Mouse (Mus musculus) adrenal gland, adult 2 months (tissue): Measurements from ENCODE around the gene H6pd. TPM values are rescaled to one million over a fixed set of nuclear protein-coding genes. Genes with fewer than 3 reads are reported as not detected.

Experiments
- DNase-seq: peaks from one replicate; pipeline ENCODE4 v3.0.0; 2021
- polyA plus RNA-seq: library from polyadenylated mRNA; depleted of rRNA; stranded (reverse); fragments of >200 nt; gene quantifications from 2 replicates; pipeline ENCODE4 v1.2.3, GENCODE M21; 2012
- total RNA-seq, 2 experiments: library from RNA; stranded (reverse); gene quantifications; 2 replicates each; pipeline ENCODE4 v1.2.3; 2021

The H6pd gene
- total and polyA plus RNA-seq, 3 experiments: 120 to 197 (median 154) TPM

DNA sequence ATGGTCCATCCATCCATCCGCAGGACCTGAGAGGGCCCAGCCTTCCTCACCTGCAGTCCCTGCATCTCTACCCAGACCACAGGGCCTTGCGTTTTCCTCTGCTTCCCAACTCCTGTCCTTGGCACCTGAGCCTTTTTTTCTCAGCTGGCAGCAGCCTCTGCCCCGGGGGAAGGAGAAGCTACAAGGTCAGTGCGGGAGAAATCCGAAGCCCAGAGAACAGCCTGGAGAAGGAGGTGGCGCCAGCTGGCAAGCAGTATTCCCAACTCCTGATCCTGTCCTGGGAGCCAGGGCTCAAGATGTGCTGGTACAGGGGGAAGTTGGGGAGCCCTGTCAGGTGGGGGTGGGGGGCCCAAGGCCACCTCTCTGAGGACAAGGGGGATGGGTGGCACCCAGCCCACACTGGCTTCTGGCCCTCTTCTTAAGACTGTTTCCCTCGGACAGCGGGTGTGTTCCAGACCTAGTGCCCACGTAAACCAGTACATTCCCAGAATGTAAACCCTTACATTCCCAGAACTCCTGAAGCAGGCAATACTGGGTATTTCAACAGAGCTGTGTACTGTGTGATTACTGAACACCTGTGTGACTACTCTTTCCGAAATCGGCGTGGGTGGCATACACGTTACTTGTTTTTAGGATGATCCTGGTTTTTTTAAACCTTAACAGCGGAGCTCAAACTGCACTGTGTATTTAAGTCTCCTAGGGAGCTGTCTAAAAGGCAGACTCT, 9.9 kb downstream of the H6pd start:
- peak; percentile 83 for DNase-seq

DNA sequence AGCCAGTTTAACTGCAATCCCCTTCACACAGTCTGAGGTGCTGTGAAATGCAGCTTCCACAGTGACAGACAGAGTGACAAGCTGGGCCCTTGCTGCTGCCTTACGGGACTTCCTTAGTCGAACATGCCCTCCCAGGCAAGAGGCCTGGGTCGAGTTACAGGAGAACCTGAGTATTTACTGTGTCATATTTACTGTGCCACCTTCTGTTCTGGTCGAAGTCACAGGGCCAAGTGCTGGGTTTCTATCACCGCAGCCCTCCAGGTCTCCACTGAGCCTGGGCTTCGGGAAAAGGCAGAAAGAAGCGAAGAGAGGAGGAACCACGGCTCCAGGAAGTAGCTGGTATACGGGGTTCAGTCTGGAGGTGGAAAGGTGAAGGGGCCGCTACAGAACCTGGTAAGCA, 10.8 kb downstream of the H6pd start:
- no peak for DNase-seq

DNA sequence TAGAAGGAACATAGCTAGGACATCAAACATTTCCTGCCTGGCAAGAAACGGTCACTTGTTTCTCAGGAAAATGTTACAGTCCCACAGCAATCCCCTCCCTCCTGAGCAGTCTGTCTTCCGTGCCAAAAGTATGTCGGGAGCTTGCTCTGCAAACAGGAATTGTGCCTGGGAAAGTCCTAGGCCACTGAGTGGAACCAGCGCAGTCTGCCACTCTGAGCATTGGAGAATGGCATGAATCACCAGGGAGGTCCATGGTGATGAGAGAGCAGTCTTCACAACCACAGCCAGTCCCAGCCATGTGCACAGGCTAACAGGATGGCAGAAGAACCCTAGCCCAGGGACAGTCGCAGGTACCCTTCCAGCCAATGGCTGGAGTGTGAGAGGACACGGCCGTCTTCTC, 12.4 kb downstream of the H6pd start:
- peak; percentile 68 for DNase-seq

DNA sequence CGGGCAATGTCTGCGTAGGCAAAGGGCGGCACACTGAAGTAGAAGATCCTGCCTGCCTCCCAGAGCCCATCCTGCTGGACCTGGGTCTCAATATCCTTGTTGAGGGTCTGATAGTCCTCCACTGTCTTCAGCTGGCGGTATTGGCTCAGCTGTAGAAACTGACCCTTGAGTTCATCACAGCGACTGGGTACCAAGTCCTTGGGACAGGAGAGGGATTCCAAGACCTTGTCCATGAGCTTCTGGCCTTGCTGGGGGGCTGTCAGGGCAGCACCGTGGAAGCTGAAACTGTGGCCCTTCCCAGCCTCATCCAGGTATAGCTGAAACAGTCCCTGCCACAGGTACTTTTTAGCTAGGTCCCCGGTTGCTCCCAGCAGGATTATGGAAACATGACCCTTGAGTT, 12.9 kb downstream of the H6pd start:
- no peak for DNase-seq

DNA sequence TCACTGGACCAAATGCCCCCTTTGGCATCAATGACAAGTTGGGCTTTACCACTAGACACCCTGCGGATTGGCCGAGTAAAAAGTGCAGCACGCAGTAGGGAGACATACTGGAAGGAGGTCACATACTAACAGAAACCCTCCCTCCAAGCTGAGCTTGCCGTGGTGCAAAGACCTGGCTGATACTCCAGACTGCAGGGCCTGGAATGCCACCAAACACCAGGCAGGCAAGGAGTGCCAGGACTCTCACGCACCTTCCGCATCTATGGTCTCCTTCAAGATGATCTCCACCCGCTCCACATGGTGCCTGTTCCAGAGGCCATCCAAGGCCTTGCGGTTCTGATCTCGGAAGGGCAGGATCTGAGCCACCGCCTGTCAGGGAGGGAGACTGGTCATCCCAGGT, 14.6 kb downstream of the H6pd start:
- no peak for DNase-seq

DNA sequence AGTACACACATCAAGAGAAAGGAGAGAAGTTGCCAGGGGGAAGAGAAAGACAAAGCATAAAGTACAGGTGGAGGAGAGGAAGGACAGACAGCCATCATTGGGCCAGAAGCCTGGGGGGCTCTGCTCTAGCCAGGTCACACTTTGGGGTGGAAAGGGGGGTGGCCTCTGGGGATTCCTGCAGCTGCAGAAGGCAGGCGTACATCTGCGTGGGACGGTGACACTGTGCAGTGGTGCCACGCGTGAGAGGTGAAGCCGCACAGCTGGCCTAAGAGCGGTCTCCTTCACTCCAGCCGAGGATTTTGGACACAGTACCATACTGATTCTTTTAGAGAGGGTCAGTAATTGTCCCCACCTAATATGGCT, 16.2 kb downstream of the H6pd start:
- no peak for DNase-seq

DNA sequence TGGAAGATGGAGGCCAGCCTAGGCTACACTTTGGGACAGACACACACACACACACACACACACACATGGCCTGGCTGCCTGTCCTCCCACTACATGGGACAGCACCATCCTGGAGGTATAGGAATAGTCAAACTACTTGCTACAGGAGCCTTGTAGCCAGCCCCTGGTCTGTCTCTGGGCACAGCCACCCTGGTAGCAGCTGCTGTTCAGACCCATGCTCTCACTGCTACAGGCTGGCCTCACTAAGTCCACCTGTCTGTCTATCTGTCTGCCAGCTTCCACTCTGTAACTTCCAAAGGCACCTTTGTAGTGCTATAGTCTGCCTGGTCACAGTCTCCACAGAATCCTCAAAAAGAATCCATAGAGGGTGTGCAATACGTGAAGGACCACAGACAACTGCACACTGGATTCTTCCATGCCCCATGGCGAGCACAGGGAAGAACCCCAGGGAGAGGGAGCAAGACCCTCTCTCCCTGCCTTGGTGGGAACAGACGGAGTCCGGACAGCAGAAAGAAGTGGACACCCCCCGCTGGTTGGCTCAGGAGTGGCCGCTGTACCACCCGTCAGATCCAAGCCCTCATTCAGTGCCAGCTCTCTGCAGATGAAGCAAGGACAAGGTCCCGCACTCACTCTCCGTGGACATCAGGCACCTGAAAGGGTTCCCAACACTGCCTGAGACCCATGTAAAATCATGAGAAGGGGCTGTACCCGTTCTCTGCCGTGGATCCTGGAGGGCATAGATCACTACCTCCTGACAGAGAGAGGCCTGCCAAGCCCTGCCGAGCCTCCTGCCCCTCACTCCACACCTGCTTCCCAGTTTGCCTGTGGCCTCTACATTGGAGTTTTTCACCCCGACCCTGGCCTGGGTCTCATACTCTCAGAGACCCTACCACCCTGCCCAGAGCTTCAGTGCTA, 16.8 kb downstream of the H6pd start:
- peak; percentile 31 for DNase-seq

DNA sequence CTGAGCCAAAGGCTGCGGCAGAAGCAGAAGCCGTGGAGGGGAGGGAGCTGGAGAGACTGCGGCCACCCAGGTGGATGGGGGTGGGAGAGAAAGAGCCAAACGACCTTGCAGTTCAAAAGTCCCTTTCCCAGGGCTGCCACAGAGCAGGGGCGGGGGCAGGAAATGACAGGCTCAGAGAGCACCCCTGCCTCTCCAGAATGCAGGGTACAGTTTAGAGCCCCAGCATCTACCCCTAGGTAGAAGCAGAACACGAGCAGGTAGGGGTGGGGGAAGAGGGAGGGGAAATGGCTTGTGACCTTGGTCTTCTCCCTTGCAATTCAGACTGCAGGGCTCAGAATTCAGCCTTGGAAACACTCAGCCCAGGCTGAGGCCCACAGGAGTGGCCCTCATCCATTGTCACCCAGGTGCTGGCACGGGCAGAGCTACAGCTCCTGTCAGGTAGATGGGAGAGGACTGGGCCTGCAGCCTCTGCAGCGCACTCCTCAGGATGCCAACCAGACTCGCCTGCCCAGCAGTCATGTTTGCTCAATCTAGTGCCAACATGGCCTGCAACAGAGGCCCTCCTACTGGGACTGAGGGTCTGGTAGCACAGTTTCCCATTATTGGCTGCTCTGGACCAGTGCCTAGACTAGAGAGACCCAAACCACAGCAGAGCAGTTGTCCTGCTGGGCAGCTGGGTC, 17.7 kb downstream of the H6pd start:
- no peak for DNase-seq

DNA sequence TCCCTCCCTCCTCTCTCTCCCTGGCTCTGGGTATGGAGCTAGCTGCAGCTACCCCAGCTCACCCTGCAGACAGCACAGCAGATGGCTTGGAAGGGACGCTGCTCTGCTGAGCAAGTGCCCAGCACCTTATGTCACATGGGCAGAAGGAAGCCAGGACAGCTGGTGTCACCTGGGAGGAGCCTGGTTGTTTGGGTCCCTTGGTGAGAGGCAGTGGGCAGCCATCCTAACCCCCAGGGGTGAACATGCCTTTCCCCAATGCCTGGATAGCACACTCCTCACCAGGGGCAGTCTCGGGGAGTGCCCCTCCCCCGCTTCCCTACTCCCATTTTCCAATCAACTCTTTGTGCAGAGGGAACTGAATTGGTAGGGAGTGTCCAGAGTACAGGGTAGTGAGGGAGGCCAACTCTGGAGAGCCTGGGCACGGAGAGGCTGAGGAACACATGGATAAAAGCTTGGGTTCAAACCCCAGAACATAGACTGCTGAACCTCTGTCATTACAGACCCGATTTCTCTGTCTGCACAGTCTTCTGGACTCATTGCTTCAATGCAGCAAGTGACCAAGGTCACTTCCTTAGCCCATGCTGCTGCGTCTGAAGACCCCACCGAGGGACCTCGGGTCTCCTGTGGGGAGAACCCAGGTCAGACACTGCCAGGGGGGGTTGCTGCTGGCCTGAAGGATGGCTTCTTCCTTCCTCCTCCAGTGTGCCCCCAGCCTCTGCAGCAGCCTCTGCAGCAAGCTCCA, 18.4 kb downstream of the H6pd start:
- DNase-seq: peak; percentile 61

DNA sequence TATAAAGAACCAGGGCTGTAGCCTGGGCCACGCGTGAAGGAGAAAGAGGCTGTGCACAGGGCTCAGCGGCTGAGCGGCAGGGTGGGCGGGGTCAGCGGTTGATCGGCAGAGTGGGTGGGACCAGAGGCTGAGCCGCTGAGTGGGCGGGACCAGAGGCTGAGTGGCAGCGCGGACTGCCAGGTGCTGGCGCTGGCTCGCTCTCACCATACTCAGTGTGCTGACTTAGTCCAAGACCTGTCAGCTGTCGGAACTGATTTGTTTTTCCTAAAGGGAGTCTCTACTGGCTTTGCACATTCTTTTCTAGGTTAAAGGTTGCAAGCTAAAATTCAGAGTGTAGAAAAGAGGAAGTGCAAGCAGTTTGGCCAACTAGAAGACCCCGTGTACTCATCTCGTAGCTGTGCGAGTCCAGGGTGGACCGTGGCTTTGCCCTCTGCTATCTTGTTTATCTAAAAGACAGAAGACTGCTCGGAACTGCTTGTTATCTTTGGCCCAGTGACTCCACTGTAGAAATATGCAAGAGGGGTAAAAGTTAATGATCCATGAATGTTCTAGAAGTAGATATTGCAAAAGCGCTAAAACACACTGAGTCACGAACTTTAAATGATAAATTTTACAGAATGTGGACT, 19.8 kb downstream of the H6pd start:
- peak; percentile 95 for DNase-seq

DNA sequence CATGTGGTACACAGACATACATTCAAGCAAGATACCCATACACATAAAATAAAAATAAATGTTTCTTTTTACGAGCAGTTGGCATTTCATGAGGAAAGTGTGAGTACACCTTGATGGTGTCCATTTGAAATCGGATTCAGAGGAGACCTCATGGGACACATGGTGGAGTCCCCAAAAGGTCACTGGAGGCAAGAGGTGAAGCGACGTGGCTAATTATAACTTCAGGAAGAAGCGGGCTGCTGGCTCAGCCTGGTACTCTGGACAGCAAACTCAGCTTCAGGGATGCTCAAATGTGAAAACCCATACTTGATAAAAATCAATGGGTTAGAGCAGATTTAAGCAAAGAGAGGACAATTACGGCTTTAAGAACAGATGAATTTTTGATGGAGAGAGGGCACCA, 20.5 kb downstream of the H6pd start:
- DNase-seq: no peak

DNA sequence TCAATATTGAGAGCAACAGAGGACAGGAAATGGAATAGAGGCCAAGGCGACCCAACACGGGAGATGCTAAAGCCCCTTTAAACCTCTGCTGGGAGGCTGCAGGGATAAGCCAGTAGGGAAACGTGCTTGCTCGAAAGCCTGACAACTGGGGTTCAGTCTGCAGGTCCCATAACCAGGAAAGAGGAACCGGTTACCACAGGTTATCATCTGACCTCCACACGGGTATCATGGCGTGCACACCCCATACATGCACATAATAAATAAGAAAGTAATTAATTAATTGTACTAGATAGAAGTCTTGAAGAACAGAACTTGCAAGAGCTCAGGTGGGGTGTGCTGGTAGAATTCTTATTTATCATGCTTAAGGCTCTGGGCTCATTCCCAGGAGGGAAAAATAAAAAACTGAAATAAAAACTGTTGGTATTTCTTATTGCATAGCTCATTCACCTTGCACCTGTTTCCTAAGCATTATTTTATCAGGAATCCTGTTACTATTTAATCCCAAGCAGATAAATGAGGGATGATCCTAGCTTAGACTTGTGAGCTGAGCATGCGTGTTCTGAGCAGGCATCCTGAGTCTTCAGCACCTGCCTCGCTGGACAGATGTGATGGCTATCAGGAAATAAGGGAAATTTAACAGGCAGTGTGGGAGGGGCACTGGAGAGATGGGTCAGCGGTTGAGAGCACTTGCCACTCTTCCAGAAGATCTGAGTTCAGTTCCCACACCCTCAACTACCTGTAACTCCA, 22.0 kb downstream of the H6pd start:
- no peak for DNase-seq

DNA sequence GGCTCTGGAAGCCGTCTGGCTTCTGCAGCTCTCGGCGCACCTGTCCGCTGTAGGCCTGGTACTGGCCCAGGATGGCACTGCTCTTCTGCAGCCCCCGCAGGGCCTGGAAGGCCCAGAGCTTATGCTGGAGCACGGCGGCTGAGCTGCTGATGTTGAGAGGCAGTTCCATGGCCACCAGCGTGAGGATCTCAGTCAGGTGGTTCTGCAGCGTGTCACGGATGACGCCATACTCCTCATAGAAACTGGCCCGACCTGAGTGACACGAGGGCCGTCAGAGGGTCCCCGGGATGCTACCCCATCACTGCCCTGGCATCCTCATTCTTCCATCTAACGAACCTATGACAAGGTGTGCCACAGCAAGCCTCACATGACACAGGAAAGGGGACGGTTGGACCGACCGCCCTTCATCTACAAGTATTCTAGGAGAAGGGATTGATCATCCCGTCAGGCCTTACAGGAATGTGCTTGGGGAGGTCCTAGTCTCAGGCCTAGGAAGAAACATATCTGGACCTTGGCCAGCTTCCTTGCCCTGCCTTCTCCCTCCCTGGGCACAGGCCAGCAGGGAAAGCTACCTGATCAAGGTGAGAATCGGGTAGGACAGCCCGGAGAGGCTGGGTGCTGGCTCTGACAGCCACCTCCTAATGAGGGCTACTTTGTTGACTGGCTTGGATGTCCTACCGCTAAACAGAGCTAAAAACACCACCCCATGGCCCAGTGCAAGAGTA, 24.7 kb downstream of the H6pd start:
- DNase-seq: no peak

DNA sequence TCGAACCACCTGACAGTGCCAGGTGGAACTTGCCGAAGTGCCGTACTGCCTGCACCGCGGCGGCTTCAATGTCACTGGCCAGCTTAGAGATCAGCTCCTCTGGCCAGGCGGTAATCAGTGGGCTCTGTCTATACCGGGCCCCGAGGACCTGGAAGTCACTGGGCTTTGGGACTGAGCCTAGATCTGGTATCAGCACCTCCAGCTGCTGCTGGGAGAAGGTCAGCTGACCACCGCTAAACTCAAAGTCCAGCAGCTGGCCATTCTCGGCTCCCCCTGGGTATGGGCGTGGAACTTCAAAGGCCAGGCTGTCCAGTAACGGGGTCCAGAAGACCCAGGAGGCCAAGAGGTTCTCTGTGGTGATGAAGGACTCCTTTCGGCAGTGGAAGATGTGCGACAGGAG, 26.7 kb downstream of the H6pd start:
- no peak for DNase-seq

DNA sequence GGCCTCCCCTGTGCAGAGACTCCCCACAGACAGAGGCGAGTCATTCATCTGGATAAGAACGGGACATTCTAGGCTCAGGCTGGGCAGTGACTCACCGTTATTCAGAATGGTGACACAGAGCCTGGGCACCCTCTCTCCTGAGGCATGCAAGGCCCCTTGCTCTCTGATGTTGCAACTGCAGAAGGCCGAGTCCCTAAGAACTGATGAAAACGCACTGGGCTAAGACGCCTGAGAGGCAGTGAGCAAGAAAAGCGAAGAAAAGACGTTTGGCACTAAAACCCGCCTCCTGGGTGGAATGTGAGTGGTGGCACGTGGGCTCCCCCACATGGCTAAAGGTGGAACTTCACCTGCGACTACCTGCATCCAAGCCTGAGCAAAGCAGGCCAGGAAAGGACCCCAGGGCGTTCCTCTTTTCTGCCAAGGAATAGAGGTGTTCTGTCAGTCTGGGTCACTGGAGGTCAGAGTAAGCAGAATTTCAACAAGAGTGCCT, 29.0 kb downstream of the H6pd start:
- DNase-seq: peak; percentile 93

DNA sequence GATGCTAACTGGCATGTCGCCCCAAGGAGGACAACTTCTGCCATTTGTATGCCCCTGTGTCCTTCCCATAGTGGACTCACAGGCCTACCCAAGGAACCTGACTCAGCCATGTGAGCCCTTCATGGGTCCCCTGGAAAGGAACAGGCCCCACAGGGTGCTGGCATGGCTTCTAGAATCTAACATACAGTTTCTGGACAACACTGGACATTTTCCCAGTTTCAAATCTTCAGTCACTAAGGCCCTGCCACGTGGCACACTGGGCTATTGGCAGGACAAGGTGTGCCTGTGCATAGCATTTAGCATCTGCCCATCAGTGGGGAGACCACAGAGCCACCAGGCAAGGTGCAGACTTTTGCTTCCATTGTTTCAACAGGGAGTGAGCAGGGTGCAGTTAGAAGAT, 30.0 kb downstream of the H6pd start:
- DNase-seq: peak; percentile 33

DNA sequence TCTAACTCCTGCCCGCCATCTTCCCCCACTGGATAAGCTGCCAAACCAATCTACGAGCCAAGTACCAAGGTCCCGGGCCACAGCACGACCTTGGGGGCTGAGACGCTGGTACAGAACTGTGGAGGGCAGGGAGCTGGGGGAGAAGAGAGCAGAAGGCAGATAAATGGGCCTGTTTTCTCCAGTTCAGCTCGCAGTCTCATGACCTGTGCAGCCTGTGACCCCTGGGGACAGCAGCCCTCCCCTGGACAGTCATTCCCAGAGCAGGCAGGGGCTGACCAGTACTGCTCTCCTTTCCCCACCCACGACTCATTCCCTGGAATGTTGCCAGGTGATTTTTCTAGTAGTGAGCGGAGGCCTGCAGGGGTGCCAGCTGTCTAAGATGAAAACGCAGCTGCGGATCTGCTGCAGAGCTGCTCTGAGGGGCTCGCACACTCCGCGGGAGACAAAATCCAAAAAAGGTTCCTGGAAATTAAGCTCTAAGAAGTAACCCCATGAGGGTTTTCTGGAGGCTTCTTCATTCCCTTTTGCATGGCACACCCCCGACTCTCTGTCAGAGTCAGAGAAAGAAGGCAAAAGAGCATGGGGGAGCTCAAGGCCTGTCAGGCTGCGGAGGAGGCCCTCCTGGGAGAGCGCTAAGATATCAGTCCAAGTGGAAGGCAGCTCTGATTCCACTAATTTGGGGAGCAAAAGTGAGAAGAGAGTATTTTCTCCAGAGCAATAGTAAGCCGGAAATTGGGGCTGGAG, 30.9 kb downstream of the H6pd start:
- peak; percentile 87 for DNase-seq

DNA sequence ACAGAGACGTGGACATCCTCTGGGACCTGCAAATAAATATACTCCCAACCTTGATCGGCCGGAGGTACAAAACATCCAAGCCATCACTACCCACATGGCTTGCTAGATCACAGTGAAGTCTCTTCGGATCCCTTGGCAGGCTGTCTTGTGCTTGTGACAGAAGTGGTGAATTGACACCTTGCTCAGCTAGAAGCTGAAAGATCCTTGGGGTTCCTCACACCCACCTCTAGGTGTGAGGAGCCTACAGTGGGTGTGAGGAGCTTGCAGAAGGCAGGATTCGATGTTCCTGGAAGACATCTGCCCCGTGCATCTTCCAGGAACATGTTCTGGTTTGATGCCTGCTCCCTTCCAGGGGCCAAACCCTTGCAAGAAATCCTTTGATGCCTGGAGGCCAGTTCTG, 31.6 kb downstream of the H6pd start:
- DNase-seq: no peak

DNA sequence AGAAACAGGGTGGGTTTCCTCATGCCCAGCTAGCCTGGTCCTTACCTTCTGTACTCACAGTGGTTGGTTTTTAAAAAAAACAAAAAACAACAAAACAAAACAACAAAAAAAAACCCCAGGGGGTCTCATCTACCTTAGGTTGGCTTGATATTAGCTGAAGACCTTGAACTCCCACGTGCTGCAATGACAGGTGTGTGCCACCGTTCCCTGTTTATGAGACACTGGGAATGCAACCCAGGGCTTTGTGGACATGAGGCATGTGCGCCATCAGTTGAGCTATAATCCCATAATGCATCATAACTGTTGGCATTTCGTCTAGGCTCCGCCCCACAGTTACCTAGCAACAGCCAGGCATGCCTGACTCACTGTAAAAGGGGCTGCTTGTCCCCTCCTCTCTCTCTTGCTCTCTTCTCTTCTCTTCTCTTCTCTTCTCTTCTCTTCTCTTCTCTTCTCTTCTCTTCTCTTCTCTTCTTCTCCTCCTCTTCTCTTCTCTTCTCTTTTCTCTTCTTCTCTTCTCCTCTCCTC, 33.0 kb downstream of the H6pd start:
- peak; percentile 77 for DNase-seq
